ENCODE assay signal across 9 mouse cellular contexts in the genomic region with DNA sequence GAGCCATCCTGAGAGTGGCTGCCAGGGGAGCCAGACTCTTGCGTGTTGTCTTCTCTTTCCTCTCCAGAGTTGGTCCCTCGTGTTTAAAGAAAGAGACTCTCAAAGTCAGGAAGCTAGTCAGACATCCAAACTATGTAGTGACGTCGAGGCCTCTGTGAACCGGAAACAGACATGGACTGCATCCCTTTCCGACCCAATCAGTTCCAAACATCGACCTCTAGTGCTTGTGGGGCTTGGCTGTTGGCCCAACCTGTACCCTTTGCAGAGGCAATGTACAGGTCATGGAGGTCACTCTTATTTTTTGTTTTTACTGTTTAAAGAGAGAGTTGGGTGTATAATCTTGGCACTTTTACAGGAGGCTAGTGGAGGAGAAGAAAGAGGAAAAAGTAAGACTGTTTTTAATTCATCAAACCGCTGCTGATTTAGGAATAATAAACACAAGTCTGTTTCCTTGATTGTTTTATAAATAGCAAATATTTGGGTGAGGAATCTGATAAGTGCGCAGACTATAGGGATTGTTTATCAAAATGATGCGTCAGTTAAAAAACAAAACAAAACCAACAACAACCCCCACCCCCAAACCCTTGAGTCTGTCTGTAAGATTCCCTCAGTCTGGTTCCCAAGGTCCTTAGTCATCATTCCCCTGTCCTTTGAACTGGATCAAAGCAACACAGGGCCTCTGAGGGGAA.
DNase-seq lines count a peak whose midpoint lies in the region.
"Had no signal": no experiment of that assay in that cellular context is flagged by ENCODE, and none has a peak within 500 bp of the region (broad histone marks: within the 10 kb centered on the region; RNA-seq: fewer than 3 reads in every experiment).

No protein-coding gene starts in this region.

- WGBS in limb, embryonic 10.5 days = 76% methylated on average over 10 of the region's 10 CpGs

- peak; percentile 15 for DNase-seq in ovary, adult 18-20 months (ENCODE audit: low spot score)
- DNase-seq in ovary, postnatal 10 days (ENCODE audit: low spot score) = no peak
- DNase-seq in heart, postnatal 4 days = peak; percentile 36
- no peak for DNase-seq in limb, embryonic 10.5 days (ENCODE audit: low spot score)
- DNase-seq in spleen, adult 18-20 months = no peak
- no peak for DNase-seq in cerebellum, adult 11 months
- DNase-seq in cerebellum, adult 9-10 months = no peak
- no peak for DNase-seq in spleen, postnatal 36 days (ENCODE audit: low spot score in 2 of 2)

- peaks cover 29% of the 10 kb centered on the region for H3K4me1 ChIP-seq in limb, embryonic 10.5 days

- H3K36me3 ChIP-seq in limb, embryonic 10.5 days = no peaks in the 10 kb centered on the region

- H3K27ac ChIP-seq in limb, embryonic 10.5 days = peak overlapping the region; percentile 34
- H3K27ac ChIP-seq: macrophage had no signal

- no peaks in the 10 kb centered on the region for H3K9me3 ChIP-seq in limb, embryonic 10.5 days (replicated peaks)

- no peaks in the 10 kb centered on the region for H3K27me3 ChIP-seq in limb, embryonic 10.5 days (ENCODE audit: low read depth, poor library complexity, severe bottlenecking)

- no peak overlapping the region for H3K4me3 ChIP-seq in limb, embryonic 10.5 days

Comparison
In these comparisons a context has a peak if more than half of its experiments do, and no peak if none do; other contexts are left out.
1. DNase-seq: peak in ovary, adult 18-20 months (single experiment) and heart, postnatal 4 days (single experiment); none in ovary, postnatal 10 days (single experiment), limb, embryonic 10.5 days (single experiment), spleen, adult 18-20 months (0 of 2), cerebellum, adult 11 months (single experiment), cerebellum, adult 9-10 months (single experiment) and spleen, postnatal 36 days (0 of 2).